Mouse (Mus musculus) adrenal gland, adult (tissue): ENCODE results near the gene Klhl36.

ENCODE experiments used
- DNase-seq, 2 experiments: peaks; one replicate each; pipeline ENCODE4 v3.0.0; 2022 to 2023; ENCODE audit warnings: low spot score in 1 of 2; ENCODE audit not compliant: inconsistent age in 2 of 2

The Klhl36 gene

DNA sequence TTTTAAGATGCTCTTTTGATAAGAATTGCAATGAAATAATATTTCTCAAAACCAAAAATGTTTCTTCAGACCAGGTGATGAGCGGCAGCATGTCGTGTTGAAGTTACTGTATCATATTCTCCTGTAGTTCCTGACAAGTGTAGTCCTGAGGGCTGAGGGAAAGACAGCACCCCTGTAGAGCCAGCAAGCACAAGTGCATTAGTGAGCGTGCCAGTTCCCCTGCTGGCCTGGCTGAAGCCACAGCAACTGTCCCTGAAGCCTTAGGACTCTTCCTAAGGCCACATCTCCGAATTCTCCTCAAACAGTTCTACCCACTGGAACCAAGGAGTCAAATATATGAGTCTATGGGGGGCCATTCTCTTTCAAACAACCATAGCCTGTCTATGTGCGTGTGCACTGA is 61.2 kb downstream of the Klhl36 start:
- DNase-seq = no peak

DNA sequence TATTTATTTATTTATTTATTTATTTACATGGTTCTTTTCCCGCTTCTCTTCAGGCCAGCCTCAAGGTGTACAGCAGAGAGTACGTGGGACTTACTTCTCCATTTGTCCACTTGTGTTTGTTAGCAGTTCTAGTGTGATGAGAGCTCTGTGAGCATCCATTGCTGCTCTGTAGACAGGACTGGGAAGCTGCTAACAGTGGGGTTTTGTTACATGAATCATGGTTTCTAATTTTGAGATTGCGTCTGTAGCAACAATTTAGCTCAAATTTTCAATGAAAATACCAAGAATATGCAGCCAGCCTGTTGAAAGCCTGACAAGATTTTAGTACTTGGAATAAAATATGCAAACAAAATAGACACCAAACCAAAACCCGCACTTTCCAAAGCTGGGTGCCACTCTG is 63.4 kb downstream of the Klhl36 start:
- no peak for DNase-seq

GRCm38 (mm10) chr8:119926474-119926873 is 64.4 kb downstream of the Klhl36 start:
- DNase-seq = no peak
